Mouse (Mus musculus) hematopoietic multipotent progenitor cell, adult 10-12 weeks (in vitro differentiated cells): Measurements from ENCODE around the gene 4930402H24Rik. TPM values are rescaled to one million over a fixed set of nuclear protein-coding genes. Genes with fewer than 3 reads are reported as not detected.

Experiments
- polyA plus RNA-seq: library from polyadenylated mRNA; stranded (reverse); fragments of >175 nt; gene quantifications from 2 replicates; pipeline ENCODE4 v1.2.3, GENCODE M21; 2012; ENCODE audit warnings: low replicate concordance

The 4930402H24Rik gene
- polyA plus RNA-seq, result 4.2 and 4.9 TPM in 2 replicates

GRCm38 (mm10) chr2:130905751-130906583, at the start of gene 4930402H24Rik, which contains the start of gene Atrn:
Gene 4930402H24Rik, minus strand, starts transcription at chr2:130906406.
Gene Atrn, plus strand, starts transcription at chr2:130906495.

GRCm38 (mm10) chr2:130697153-130697810, 208.9 kb downstream of the 4930402H24Rik start, which contains the start of gene Slc4a11:
Gene Slc4a11, minus strand, starts transcription at chr2:130697519.

GRCm38 (mm10) chr2:130667559-130667958, 238.6 kb downstream of the 4930402H24Rik start, which contains the start of gene Itpa:
Gene Itpa, plus strand, starts transcription at chr2:130667610.

DNA sequence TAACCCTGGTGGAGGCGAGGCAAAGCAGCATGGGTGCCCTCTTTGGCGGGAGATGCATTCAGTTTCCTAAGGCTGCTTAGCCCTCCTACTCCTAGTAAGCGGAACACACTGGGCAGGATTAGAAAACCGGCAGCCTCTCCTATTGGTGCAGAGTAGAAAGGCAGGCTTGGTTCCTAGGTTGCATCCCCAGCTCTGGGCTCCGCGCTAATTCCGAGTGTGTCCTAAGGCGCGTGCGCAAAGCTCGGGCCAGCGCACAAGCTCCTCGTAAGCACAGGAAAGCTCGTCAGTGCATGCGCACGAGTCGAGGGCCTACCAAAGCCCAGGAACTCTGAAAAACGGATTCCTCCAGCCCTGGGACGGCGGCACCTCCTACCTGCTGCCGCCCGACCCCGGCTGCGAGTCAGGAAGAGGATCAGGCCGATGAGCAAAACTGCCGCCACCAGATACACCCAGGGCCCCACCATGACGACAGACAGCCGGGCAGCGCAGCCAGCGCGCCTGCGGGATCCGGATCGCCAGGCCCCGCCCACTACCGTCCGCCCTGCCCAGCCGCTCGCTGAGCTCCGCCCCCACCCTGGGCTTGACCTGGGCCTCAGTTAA, 242.0 kb downstream of the 4930402H24Rik start, which contains the start of gene Ddrgk1:
TSS of gene Ddrgk1 (minus strand) at position 558 of the 600 bp plus-strand sequence.

Other genes starting within 250 kb of the 4930402H24Rik start
- 134 and 149 TPM in 2 replicates for gene Ddrgk1, start 241.7 kb downstream of the 4930402H24Rik start, polyA plus RNA-seq
- 1.5 and 4.1 TPM in 2 replicates for gene Itpa, start 238.8 kb downstream of the 4930402H24Rik start, polyA plus RNA-seq
- gene Slc4a11, start 208.9 kb downstream of the 4930402H24Rik start, polyA plus RNA-seq, result 1.3 and 2.4 TPM in 2 replicates
- 2.9 and 4.5 TPM in 2 replicates for gene Atrn, start 89 bp upstream of the 4930402H24Rik start, polyA plus RNA-seq
- 4.7 and 9.8 TPM in 2 replicates for gene Gfra4, start 136.7 kb upstream of the 4930402H24Rik start, polyA plus RNA-seq
- gene Adam33, start 157.4 kb upstream of the 4930402H24Rik start, polyA plus RNA-seq, result 0.42 and 0.55 TPM in 2 replicates
- 3.7 and 10.3 TPM in 2 replicates for gene Siglec1, start 180.4 kb upstream of the 4930402H24Rik start, polyA plus RNA-seq
- 0.31 and 0.95 TPM in 2 replicates for gene Hspa12b, start 220.9 kb upstream of the 4930402H24Rik start, polyA plus RNA-seq
- gene Gm11037, start 227.1 kb upstream of the 4930402H24Rik start, polyA plus RNA-seq, result not detected in 2 replicates